Mouse (Mus musculus) MEL (cell line): ENCODE measurements around the gene Cep170. TPM values are rescaled to one million over a fixed set of nuclear protein-coding genes. Genes with fewer than 3 reads are reported as not detected.

Experiments
- DNase-seq: peaks from one replicate; pipeline ENCODE4 v3.0.0; 2011; ENCODE audit warnings: low read depth, low spot score
- H3K27ac ChIP-seq: 2 replicates; pipeline ENCODE4 v1.5.1; 2012; ENCODE audit warnings: low read depth, mild to moderate bottlenecking, control low read depth, low read length, moderate library complexity; ENCODE audit not compliant: control insufficient read depth
- H3K27me3 ChIP-seq, 2 experiments: fragments of 150-350 bp in 1 of 2; sonication (generic) in 1 of 2; 2 replicates each; pipeline ENCODE4 v1.6.1; 2012; ENCODE audit warnings: low read length in 2 of 2, mild to moderate bottlenecking in 2 of 2, improper control_type of control experiment in 1 of 2, moderate library complexity in 1 of 2; ENCODE audit not compliant: insufficient read depth in 2 of 2, control insufficient read depth in 1 of 2
- H3K36me3 ChIP-seq, 2 experiments: 2 replicates each; pipeline ENCODE4 v1.6.1; 2012 to 2014; ENCODE audit warnings: low read length in 2 of 2, improper control_type of control experiment in 1 of 2, inconsistent platforms in 1 of 2, mild to moderate bottlenecking in 1 of 2; ENCODE audit not compliant: insufficient read depth in 2 of 2, control insufficient read depth in 1 of 2
- H3K4me1 ChIP-seq, 2 experiments: fragments of 150-350 bp in 1 of 2; sonication (generic) in 1 of 2; 2 replicates each; pipeline ENCODE4 v1.6.1; 2012; ENCODE audit warnings: low read length in 2 of 2, improper control_type of control experiment in 1 of 2, mild to moderate bottlenecking in 1 of 2; ENCODE audit not compliant: insufficient read depth in 2 of 2, control insufficient read depth in 1 of 2
- H3K4me3 ChIP-seq, 2 experiments: fragments of 150-350 bp in 1 of 2; sonication (generic) in 1 of 2; 2 replicates each; pipeline ENCODE4 v1.5.1; 2012; ENCODE audit warnings: low read depth in 2 of 2, low read length in 2 of 2, mild to moderate bottlenecking in 2 of 2, moderate library complexity in 2 of 2, control low read depth in 1 of 2, improper control_type of control experiment in 1 of 2; ENCODE audit not compliant: control insufficient read depth in 1 of 2, insufficient read depth in 1 of 2
- H3K79me2 ChIP-seq: 2 replicates; pipeline ENCODE4 v1.6.1; 2012; ENCODE audit warnings: mild to moderate bottlenecking, low read length, moderate library complexity; ENCODE audit not compliant: control insufficient read depth, poor library complexity, insufficient read depth
- H3K9ac ChIP-seq: 2 replicates; pipeline ENCODE4 v1.6.1; 2012; ENCODE audit warnings: low read depth, mild to moderate bottlenecking, control low read depth, low read length, moderate library complexity; ENCODE audit not compliant: control insufficient read depth, poor library complexity, severe bottlenecking
- H3K9me3 ChIP-seq: fragments of 150-350 bp; sonication (generic); replicated peaks from 2 replicates; pipeline ENCODE4 v1.6.1; 2012; ENCODE audit warnings: mild to moderate bottlenecking, low read length, improper control_type of control experiment, moderate library complexity; ENCODE audit not compliant: insufficient read depth
- CHD1 ChIP-seq: IDR thresholded peaks from 2 replicates; pipeline ENCODE4 v1.6.1; 2012; ENCODE audit warnings: low read depth, mild to moderate bottlenecking, inconsistent platforms, low read length, improper control_type of control experiment
- CHD2 ChIP-seq: IDR thresholded peaks from 2 replicates; pipeline ENCODE4 v1.6.1; 2011; ENCODE audit warnings: low read length, improper control_type of control experiment
- CTCF ChIP-seq, 3 experiments: IDR thresholded peaks in 2 of 3; conservative IDR thresholded peaks in 1 of 3; 2 replicates each; pipeline ENCODE4 v1.5.1; 2011 to 2012; ENCODE audit warnings: low read length in 3 of 3, low read depth in 2 of 3, mild to moderate bottlenecking in 2 of 3, improper control_type of control experiment in 1 of 3, inconsistent platforms in 1 of 3, mixed read lengths in 1 of 3, moderate library complexity in 1 of 3; ENCODE audit not compliant: control insufficient read depth in 1 of 3, insufficient read depth in 1 of 3, poor library complexity in 1 of 3, severe bottlenecking in 1 of 3
- ELF1 ChIP-seq: IDR thresholded peaks from 2 replicates; pipeline ENCODE4 v1.6.1; 2014; ENCODE audit warnings: low read depth, mild to moderate bottlenecking, inconsistent platforms, low read length, improper control_type of control experiment, moderate library complexity
- ETS1 ChIP-seq: IDR thresholded peaks from 2 replicates; pipeline ENCODE4 v1.6.1; 2012; ENCODE audit warnings: low read depth, mild to moderate bottlenecking, inconsistent platforms, low read length, improper control_type of control experiment, moderate library complexity
- HCFC1 ChIP-seq: IDR thresholded peaks from 2 replicates; pipeline ENCODE4 v1.6.1; 2012; ENCODE audit warnings: low read depth, mild to moderate bottlenecking, inconsistent platforms, low read length, improper control_type of control experiment, moderate library complexity
- JUND ChIP-seq: IDR thresholded peaks from 2 replicates; pipeline ENCODE4 v1.6.1; 2011; ENCODE audit warnings: low read depth, mild to moderate bottlenecking, improper control_type of control experiment, low read length
- MAZ ChIP-seq: IDR thresholded peaks from 2 replicates; pipeline ENCODE4 v1.6.1; 2012; ENCODE audit warnings: low read depth, mild to moderate bottlenecking, inconsistent platforms, low read length, improper control_type of control experiment
- MEF2A ChIP-seq: IDR thresholded peaks from 2 replicates; pipeline ENCODE4 v1.6.1; 2014; ENCODE audit warnings: low read depth, mild to moderate bottlenecking, inconsistent platforms, low read length, improper control_type of control experiment; ENCODE audit not compliant: poor library complexity, insufficient replicate concordance, severe bottlenecking; ENCODE audit errors: extremely low read depth
- MYB ChIP-seq: IDR thresholded peaks from 2 replicates; pipeline ENCODE4 v1.6.1; 2011; ENCODE audit warnings: mild to moderate bottlenecking, low read depth, low read length, improper control_type of control experiment
- NELFE ChIP-seq: IDR thresholded peaks from 2 replicates; pipeline ENCODE4 v1.6.1; 2011; ENCODE audit warnings: low read depth, low read length, improper control_type of control experiment
- NRF1 ChIP-seq: IDR thresholded peaks from 2 replicates; pipeline ENCODE4 v1.6.1; 2014; ENCODE audit warnings: low read depth, mild to moderate bottlenecking, inconsistent platforms, low read length, improper control_type of control experiment, moderate library complexity; ENCODE audit not compliant: poor library complexity, insufficient read depth, severe bottlenecking
- POLR2A ChIP-seq, 2 experiments: IDR thresholded peaks; 2 replicates each; pipeline ENCODE4 v1.6.1; 2011 to 2012; ENCODE audit warnings: low read length in 2 of 2, mild to moderate bottlenecking in 2 of 2, control low read depth in 1 of 2, improper control_type of control experiment in 1 of 2, low read depth in 1 of 2, moderate library complexity in 1 of 2; ENCODE audit not compliant: control insufficient read depth in 1 of 2, insufficient read depth in 1 of 2, poor library complexity in 1 of 2
- POLR2AphosphoS2 ChIP-seq: IDR thresholded peaks from 2 replicates; pipeline ENCODE4 v1.6.1; 2011; ENCODE audit warnings: low read length, improper control_type of control experiment
- POLR2AphosphoS5 ChIP-seq: IDR thresholded peaks from 2 replicates; pipeline ENCODE4 v1.6.1; 2012; ENCODE audit warnings: low read depth, borderline replicate concordance, mild to moderate bottlenecking, inconsistent platforms, low read length, moderate library complexity, mixed read lengths
- RAD21 ChIP-seq: IDR thresholded peaks from 2 replicates; pipeline ENCODE4 v1.6.1; 2011; ENCODE audit warnings: mild to moderate bottlenecking, low read depth, low read length, improper control_type of control experiment
- RCOR1 ChIP-seq: IDR thresholded peaks from 2 replicates; pipeline ENCODE4 v1.6.1; 2012; ENCODE audit warnings: low read depth, mild to moderate bottlenecking, inconsistent platforms, low read length, improper control_type of control experiment
- SMC3 ChIP-seq: IDR thresholded peaks from 2 replicates; pipeline ENCODE4 v1.6.1; 2011; ENCODE audit warnings: low read depth, low read length, improper control_type of control experiment
- TAL1 ChIP-seq: IDR thresholded peaks from 2 replicates; pipeline ENCODE4 v1.6.1; 2012; ENCODE audit warnings: mild to moderate bottlenecking, inconsistent platforms, low read length, moderate library complexity, mixed read lengths
- ZKSCAN1 ChIP-seq: IDR thresholded peaks from 2 replicates; pipeline ENCODE4 v1.6.1; 2012; ENCODE audit warnings: low read depth, mild to moderate bottlenecking, inconsistent platforms, low read length, improper control_type of control experiment, moderate library complexity
- ZMIZ1 ChIP-seq: IDR thresholded peaks from 2 replicates; pipeline ENCODE4 v1.6.1; 2012; ENCODE audit warnings: low read depth, mild to moderate bottlenecking, inconsistent platforms, low read length, improper control_type of control experiment, moderate library complexity
- polyA plus RNA-seq, 2 experiments: library from polyadenylated mRNA; stranded (reverse) in 1 of 2; unstranded in 1 of 2; fragments of >175 nt in 1 of 2; fragments of >200 nt in 1 of 2; gene quantifications; 2 replicates each; pipeline versions ENCODE4 v1.2.1 to v1.2.4; 2012; ENCODE audit warnings: low replicate concordance in 2 of 2, low read depth in 1 of 2; ENCODE audit not compliant: insufficient read length in 2 of 2, insufficient read depth in 1 of 2, missing spikeins in 1 of 2
- total RNA-seq: library from RNA; depleted of rRNA; stranded (reverse); fragments of 300-350 nt; gene quantifications from 2 replicates; pipeline ENCODE4 v1.2.3, GENCODE M21; 2012

Cep170 gene
- total and polyA plus RNA-seq, 3 experiments = 9.2 to 423 (median 13.9) TPM

GRCm38 (mm10) chr1:176818763-176819162, 4.9 kb upstream of the Cep170 start:
- no peak for TF ChIP-seq NELFE
- no peak for TF ChIP-seq ZMIZ1
- no peak for TF ChIP-seq CTCF (IDR thresholded peaks at IDR 0.05 in 2 of 3, conservative IDR thresholded peaks at IDR 0.05 in 1 of 3; ENCODE audit: control insufficient read depth in 1 of 3, insufficient read depth in 1 of 3, low read depth in 2 of 3, low read length in 3 of 3, poor library complexity in 1 of 3, severe bottlenecking in 1 of 3)
- TF ChIP-seq NRF1 = no peak
- TF ChIP-seq MYB = no peak
- TF ChIP-seq ETS1 = no peak
- TF ChIP-seq JUND = no peak
- TF ChIP-seq TAL1 = no peak
- no peak for TF ChIP-seq POLR2AphosphoS5
- TF ChIP-seq RCOR1 = no peak
- TF ChIP-seq RAD21 = no peak
- no peak for TF ChIP-seq MAZ
- TF ChIP-seq, all 39 proteins: peak for 0
- DNase-seq = no peak
- H3K27me3 ChIP-seq = no peaks in the 10 kb centered on the region
- H3K79me2 ChIP-seq = peaks cover 4% of the 10 kb centered on the region; the same call in 1 of the 2 replicates
- H3K36me3 ChIP-seq = peaks cover 0 to 29% of the 10 kb centered on the region in 2 experiments; a peak in 2 of 4 replicates
- no peak overlapping the region for H3K4me3 ChIP-seq
- H3K27ac ChIP-seq = no peak overlapping the region
- H3K9me3 ChIP-seq = no peaks in the 10 kb centered on the region
- H3K4me1 ChIP-seq = peaks cover 16 to 17% of the 10 kb centered on the region in 2 experiments
- no peak overlapping the region for H3K9ac ChIP-seq

- no peak for TF ChIP-seq POLR2A (IDR thresholded peaks at IDR 0.05; ENCODE audit: control insufficient read depth in 1 of 2, insufficient read depth in 1 of 2, low read depth in 1 of 2, low read length in 2 of 2, poor library complexity in 1 of 2)
- no peak for TF ChIP-seq ELF1
- no peak for TF ChIP-seq SMC3
- TF ChIP-seq HCFC1 = no peak
- no peak for TF ChIP-seq MEF2A
- no peak for TF ChIP-seq ZKSCAN1
- no peak for TF ChIP-seq CHD2
- no peak for TF ChIP-seq POLR2AphosphoS2
- no peak for TF ChIP-seq CHD1
- TF ChIP-seq MYB = no peak
- H3K79me2 ChIP-seq = peaks cover 10% of the 10 kb centered on the region
- peaks cover 11 to 14% of the 10 kb centered on the region in 2 experiments for H3K4me1 ChIP-seq
- no peak overlapping the region for H3K27ac ChIP-seq
- DNase-seq = no peak
- H3K4me3 ChIP-seq = no peak overlapping the region
- no peak overlapping the region for H3K9ac ChIP-seq
- H3K9me3 ChIP-seq = no peaks in the 10 kb centered on the region
- H3K36me3 ChIP-seq = peaks cover 0 to 24% of the 10 kb centered on the region in 2 experiments; a peak in 2 of 4 replicates
- no peaks in the 10 kb centered on the region for H3K27me3 ChIP-seq
These were observed 4.3 kb upstream of the Cep170 start for GRCm38 (mm10) chr1:176818147-176818546.
